Mouse (Mus musculus) liver, embryonic 16.5 days (tissue): ENCODE data around the gene Mrgpre. TPM values are rescaled to one million over a fixed set of nuclear protein-coding genes. Genes with fewer than 3 reads are reported as not detected.

Source experiments
- ATAC-seq: fragments of 200-750 bp; cut with Nextera tagmentation; 2 replicates; pipeline ENCODE4 v1.8.0; 2017; ENCODE audit warnings: low read depth, mild to moderate bottlenecking, moderate number of reproducible peaks, moderate library complexity
- H3K27ac ChIP-seq: fragments of 300-500 bp; sonication (generic); 2 replicates; pipeline ENCODE4 v1.5.1; 2014; ENCODE audit warnings: mild to moderate bottlenecking, low read length
- H3K27me3 ChIP-seq: fragments of 300-500 bp; sonication (generic); 2 replicates; pipeline ENCODE4 v1.6.1; 2014; ENCODE audit warnings: low read depth, low read length, mixed read lengths; ENCODE audit not compliant: control insufficient read depth, insufficient read depth
- H3K36me3 ChIP-seq: fragments of 300-500 bp; sonication (generic); 2 replicates; pipeline ENCODE4 v1.6.1; 2014; ENCODE audit warnings: mild to moderate bottlenecking; ENCODE audit not compliant: control insufficient read depth, insufficient read depth
- H3K4me1 ChIP-seq: fragments of 300-500 bp; sonication (generic); 2 replicates; pipeline ENCODE4 v1.6.1; 2014; ENCODE audit warnings: low read depth, low read length, mixed read lengths; ENCODE audit not compliant: control insufficient read depth
- H3K4me2 ChIP-seq: fragments of 300-500 bp; sonication (generic); 2 replicates; pipeline ENCODE4 v1.6.1; 2014; ENCODE audit warnings: low read depth, low read length, mixed read lengths
- H3K4me3 ChIP-seq: fragments of 300-500 bp; sonication (generic); 2 replicates; pipeline ENCODE4 v1.5.1; 2014; ENCODE audit warnings: low read depth, mild to moderate bottlenecking, low read length
- H3K9ac ChIP-seq: fragments of 300-500 bp; sonication (generic); 2 replicates; pipeline ENCODE4 v1.6.1; 2014; ENCODE audit warnings: low read depth, low read length
- H3K9me3 ChIP-seq: fragments of 300-500 bp; sonication (generic); replicated peaks from 2 replicates; pipeline ENCODE4 v1.6.1; 2016; ENCODE audit warnings: low read length; ENCODE audit not compliant: control insufficient read depth
- WGBS: fragments of 180-500 bp; shearing (Covaris S2); extraction: QIAGEN DNeasy Blood & Tissue Kit; methylation state at CpG from one replicate; pipeline ENCODE4 v1.1.7; 2014; ENCODE audit not compliant: insufficient replicate concordance; 5-methylcytosine and 5-hydroxymethylcytosine counted together
- polyA plus RNA-seq: library from polyadenylated mRNA; unstranded; fragments of >200 nt; fragmentation: Nextera tagmentation; extraction: Ambion mirVana; gene quantifications from 2 replicates; pipeline ENCODE4 v1.2.1, GENCODE M21; 2015

Mrgpre gene
- polyA plus RNA-seq, 1 experiment from 2014 or later = 0.51 TPM

GRCm38 (mm10) chr7:143752606-143753005, 31.7 kb downstream of the Mrgpre start:
- no peak for ATAC-seq
- Histone ChIP-seq H3K4me1 (peaks cover 3% of the 10 kb centered on the region; the same call in 1 of the 2 replicates), H3K27ac (no peak overlapping the region), H3K4me2 (no peak overlapping the region), H3K9ac (no peak overlapping the region), H3K27me3 (peaks cover 3% of the 10 kb centered on the region; the same call in 1 of the 2 replicates), H3K36me3 (no peaks in the 10 kb centered on the region), H3K4me3 (no peak overlapping the region), H3K9me3 (no peaks in the 10 kb centered on the region)
- 54% methylated on average over 3 of the region's 3 CpGs for WGBS

GRCm38 (mm10) chr7:143752056-143752455, 32.2 kb downstream of the Mrgpre start:
- peaks cover 3% of the 10 kb centered on the region; the same call in 1 of the 2 replicates for H3K27me3 ChIP-seq

GRCm38 (mm10) chr7:143751380-143751779, 32.9 kb downstream of the Mrgpre start:
- Histone ChIP-seq H3K9me3 (no peaks in the 10 kb centered on the region), H3K27ac (no peak overlapping the region), H3K4me2 (no peak overlapping the region), H3K4me1 (no peaks in the 10 kb centered on the region; the same call in 1 of the 2 replicates), H3K36me3 (no peaks in the 10 kb centered on the region), H3K27me3 (peaks cover 3% of the 10 kb centered on the region; the same call in 1 of the 2 replicates), H3K4me3 (no peak overlapping the region), H3K9ac (no peak overlapping the region)
- ATAC-seq = no peak
- 58% methylated on average over 1 of the region's 1 CpGs for WGBS

More at GRCm38 (mm10) chr7:143752056-143752455, 32.2 kb downstream of the Mrgpre start:
- Histone ChIP-seq H3K9ac (no peak overlapping the region), H3K4me1 (peaks cover under 1% of the 10 kb centered on the region; the same call in 1 of the 2 replicates), H3K36me3 (no peaks in the 10 kb centered on the region), H3K4me2 (no peak overlapping the region), H3K4me3 (no peak overlapping the region), H3K27ac (no peak overlapping the region), H3K9me3 (no peaks in the 10 kb centered on the region)
- 29% methylated on average over 4 of the region's 4 CpGs for WGBS
- ATAC-seq = no peak

- Histone ChIP-seq H3K27ac (no peak overlapping the region), H3K9ac (no peak overlapping the region), H3K4me1 (no peaks in the 10 kb centered on the region; the same call in 1 of the 2 replicates), H3K27me3 (no peaks in the 10 kb centered on the region), H3K4me3 (no peak overlapping the region), H3K4me2 (no peak overlapping the region), H3K36me3 (no peaks in the 10 kb centered on the region), H3K9me3 (no peaks in the 10 kb centered on the region)
- WGBS = 50% methylated on average over 3 of the region's 3 CpGs
- no peak for ATAC-seq
Observed at GRCm38 (mm10) chr7:143749045-143749444, 35.3 kb downstream of the Mrgpre start.

- no peaks in the 10 kb centered on the region for H3K27me3 ChIP-seq
- H3K36me3 ChIP-seq = no peaks in the 10 kb centered on the region
- H3K9ac ChIP-seq = no peak overlapping the region
- H3K9me3 ChIP-seq = no peaks in the 10 kb centered on the region
- no peaks in the 10 kb centered on the region; the same call in 1 of the 2 replicates for H3K4me1 ChIP-seq
- WGBS = 6% methylated on average over 16 of the region's 16 CpGs
- no peak overlapping the region for H3K4me2 ChIP-seq
- ATAC-seq = no peak
- H3K27ac ChIP-seq = no peak overlapping the region
- H3K4me3 ChIP-seq = no peak overlapping the region
Observed at GRCm38 (mm10) chr7:143748041-143748868, 36.0 kb downstream of the Mrgpre start.

- Histone ChIP-seq H3K27me3 (peaks cover 32% of the 10 kb centered on the region), H3K4me1 (no peaks in the 10 kb centered on the region), H3K36me3 (no peaks in the 10 kb centered on the region), H3K9me3 (no peaks in the 10 kb centered on the region), H3K27ac (no peak overlapping the region), H3K9ac (no peak overlapping the region), H3K4me3 (peak overlapping the region; percentile 50), H3K4me2 (peak overlapping the region; percentile 53; the same call in 1 of the 2 replicates)
- no peak for ATAC-seq
- WGBS = 31% methylated on average over 2 of the region's 2 CpGs
Observed at GRCm38 (mm10) chr7:143740653-143741052, 43.6 kb downstream of the Mrgpre start.

- no peak overlapping the region for H3K27ac ChIP-seq
Observed at GRCm38 (mm10) chr7:143739511-143740461, 44.5 kb downstream of the Mrgpre start.

GRCm38 (mm10) chr7:143738601-143739006, 45.7 kb downstream of the Mrgpre start:
- H3K27me3 ChIP-seq = peaks cover 32% of the 10 kb centered on the region
- H3K4me2 ChIP-seq = no peak overlapping the region
- H3K36me3 ChIP-seq = no peaks in the 10 kb centered on the region
- no peaks in the 10 kb centered on the region for H3K4me1 ChIP-seq
- ATAC-seq = no peak
- H3K27ac ChIP-seq = no peak overlapping the region
- H3K4me3 ChIP-seq = no peak overlapping the region
- H3K9ac ChIP-seq = no peak overlapping the region
- H3K9me3 ChIP-seq = no peaks in the 10 kb centered on the region
- 48% methylated on average over 5 of the region's 5 CpGs for WGBS

More at GRCm38 (mm10) chr7:143739511-143740461, 44.5 kb downstream of the Mrgpre start:
- ATAC-seq = peak; percentile 63
- Histone ChIP-seq H3K9ac (peak overlapping the region; percentile 41; the same call in 1 of the 2 replicates), H3K4me2 (peak overlapping the region; percentile 53), H3K36me3 (no peaks in the 10 kb centered on the region), H3K9me3 (no peaks in the 10 kb centered on the region), H3K27me3 (peaks cover 32% of the 10 kb centered on the region), H3K4me3 (peak overlapping the region; percentile 50), H3K4me1 (no peaks in the 10 kb centered on the region)
- 7% methylated on average over 38 of the region's 38 CpGs for WGBS
